Mouse (Mus musculus) 3134 (cell line): ENCODE measurements around the gene Prkn.

ENCODE experiments used
- DNase-seq: peaks from one replicate; pipeline ENCODE4 v3.0.0-alpha.2; 2011; ENCODE audit warnings: low spot score; ENCODE audit not compliant: insufficient read length; ENCODE audit errors: extremely low read depth

The Prkn gene

DNA sequence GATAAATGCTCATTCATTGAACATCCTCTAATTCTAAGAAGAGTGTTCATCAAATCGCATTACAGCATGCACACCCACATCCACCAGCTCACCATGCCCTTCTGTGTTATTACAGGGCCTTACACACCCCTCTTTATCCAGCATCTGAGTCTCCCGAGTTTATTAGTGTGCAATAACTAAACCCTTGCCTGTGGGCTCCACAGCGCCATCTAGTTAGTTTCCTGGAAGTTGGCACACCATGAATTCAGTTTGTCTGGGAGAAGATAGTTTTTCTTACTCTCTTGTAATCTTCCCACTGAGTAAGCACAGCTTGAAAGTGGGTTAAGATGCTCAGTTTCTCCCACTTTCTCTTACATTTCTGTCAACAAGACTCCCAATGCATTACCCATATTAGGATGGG lies 781.3 kb downstream of the Prkn start:
- DNase-seq: no peak

DNA sequence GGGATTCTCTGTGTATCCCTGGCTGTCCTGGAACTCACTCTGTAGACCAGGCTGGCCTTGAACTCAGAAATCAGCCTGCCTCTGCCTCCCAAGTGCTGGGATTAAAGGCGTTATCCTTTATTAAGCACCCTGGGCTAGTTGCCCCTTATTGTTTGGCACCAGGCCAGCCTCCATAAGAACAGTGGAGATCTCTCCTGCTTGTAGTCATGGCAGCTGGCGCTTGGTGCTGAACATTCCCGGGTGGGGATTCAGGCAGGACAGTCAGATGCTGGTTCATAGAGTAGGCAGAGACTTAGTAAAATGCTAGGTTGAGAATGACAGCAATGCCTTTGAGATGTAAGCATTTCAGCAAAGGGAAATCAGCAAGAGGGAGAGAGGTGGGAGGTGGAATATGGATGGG lies 786.1 kb downstream of the Prkn start:
- DNase-seq: no peak

DNA sequence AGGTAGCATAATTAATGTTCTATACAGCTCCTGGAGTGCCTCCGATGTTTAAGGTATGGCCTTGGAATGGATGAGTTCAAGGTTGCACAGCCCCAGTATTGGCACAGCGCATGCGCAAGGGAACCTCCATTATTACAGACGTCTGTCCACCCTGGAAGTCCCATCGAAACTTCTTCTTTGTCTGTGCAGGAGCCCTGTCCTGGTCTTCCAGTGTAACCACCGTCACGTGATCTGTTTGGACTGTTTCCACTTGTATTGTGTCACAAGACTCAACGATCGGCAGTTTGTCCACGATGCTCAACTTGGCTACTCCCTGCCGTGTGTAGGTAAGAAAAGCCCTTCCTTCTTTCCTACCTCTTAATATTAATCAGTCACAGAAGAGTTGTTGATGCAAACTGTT lies 794.9 kb downstream of the Prkn start:
- no peak for DNase-seq

DNA sequence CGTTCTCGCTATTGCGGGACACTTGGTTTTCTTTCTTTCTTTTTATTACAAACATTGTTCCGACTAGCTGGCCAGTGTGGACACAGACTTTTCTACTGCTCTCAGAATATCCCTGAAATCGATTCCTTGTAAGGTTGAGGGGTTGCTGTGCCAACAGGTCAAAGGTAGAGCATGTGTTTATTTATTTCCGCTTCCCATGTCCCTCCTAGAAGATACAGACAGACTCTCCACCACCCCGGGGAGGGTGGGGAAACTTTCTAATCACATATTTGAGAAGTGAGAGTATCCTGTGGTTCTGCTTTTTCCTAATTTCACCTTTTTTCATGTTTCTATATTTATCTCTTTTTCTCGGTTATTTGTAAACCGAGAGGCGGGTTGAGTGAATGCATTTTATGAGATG lies 797.5 kb downstream of the Prkn start:
- DNase-seq: no peak

DNA sequence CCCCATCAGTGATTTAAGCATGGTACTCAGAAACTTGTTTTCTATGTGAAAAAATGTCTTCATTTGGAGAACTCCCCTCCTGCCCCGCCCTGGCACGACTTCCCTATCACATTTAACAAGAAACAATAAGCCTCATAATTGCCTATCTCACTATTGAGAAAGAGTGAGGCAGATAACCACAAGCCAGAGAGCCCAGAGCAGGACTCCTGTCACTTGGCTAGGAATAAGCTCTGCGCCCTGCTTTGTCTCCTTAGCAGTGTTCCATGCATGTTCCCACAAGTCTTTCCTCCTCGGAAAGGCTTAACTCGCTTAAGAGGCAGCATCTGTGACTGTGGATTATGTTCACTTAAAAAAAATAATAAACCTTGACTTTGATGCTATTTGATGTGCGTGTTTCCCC lies 798.3 kb downstream of the Prkn start:
- no peak for DNase-seq

DNA sequence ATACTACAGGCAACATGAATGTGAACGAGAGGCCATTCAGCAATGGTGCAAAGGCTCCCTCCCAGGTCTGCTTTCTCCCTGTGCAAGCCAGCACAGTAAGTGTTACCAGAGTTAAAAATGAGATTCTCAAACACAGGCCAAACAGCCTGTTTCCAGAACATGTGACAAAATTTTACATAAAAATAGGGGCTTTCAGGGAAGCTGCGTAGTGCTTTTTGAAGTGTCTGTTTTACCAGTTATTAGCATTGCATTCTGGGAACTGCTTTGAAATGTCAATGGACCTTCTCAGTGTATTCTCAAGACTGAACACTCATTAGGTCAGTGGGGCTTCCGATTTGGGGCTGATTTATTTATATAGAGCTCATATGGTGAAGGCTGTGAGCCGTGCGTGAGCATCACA lies 799.6 kb downstream of the Prkn start:
- DNase-seq: no peak

DNA sequence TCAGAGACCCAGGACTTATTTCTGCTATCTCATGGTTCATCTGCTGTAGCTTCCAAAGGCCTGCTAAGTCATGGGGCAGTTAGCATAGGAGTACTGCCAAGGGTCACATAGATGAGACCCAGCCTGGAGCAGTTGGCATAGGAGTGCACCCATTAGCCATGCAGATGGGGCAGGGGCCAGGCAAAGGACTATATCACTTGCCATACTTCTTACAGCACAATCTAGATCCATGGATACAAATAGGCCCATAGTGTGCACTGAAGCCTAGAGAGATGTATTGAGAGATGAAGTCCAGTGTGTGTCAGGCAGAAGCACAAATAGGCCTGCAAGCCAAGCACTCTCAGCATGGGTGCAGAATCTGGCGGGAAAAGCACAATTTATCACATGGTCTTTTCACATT lies 802.1 kb downstream of the Prkn start:
- no peak for DNase-seq

DNA sequence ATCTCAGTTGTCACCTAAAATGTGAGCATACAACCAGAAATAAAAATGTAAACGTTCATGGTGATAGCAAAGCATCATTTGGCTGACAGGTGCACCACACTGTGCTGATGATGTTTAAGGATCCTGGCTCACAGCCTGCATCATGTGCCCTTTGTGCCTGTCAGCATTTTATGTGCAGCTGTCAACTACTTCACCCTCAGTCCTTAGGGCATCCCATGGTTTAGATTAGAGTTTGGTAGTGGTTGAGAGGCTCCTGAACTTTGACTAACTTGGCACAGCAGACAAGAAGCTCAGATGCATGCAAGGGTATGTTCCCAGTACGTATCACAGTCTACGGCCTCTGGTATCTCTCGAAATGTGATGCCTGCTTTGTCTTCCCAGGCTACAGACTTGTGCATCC lies 803.8 kb downstream of the Prkn start:
- DNase-seq: no peak

DNA sequence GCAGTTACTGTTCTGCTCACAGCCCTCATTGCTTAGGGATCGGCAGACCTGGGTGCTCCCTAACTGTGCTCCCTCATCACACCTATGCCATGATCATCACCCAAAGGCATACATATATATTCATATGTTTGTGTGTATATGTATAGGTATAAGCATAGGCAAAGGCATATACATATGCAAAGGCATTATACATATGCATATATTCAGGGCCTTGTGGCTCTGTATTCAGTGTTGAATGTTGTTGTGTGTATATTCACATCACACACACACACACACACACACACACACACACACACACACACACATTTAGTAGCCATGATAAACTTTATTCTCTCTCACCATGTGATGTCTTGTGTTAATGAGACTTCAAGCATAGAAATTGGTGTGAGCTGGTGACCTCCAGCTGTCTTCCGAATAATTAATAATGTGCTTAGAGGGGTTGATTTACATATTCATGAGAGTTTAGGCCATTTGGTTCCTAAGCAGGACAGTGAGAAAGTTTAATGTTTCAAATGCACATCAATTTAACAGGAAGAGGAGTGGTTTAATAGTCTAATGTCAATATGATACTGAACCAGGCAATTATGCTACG lies 804.8 kb downstream of the Prkn start:
- no peak for DNase-seq

DNA sequence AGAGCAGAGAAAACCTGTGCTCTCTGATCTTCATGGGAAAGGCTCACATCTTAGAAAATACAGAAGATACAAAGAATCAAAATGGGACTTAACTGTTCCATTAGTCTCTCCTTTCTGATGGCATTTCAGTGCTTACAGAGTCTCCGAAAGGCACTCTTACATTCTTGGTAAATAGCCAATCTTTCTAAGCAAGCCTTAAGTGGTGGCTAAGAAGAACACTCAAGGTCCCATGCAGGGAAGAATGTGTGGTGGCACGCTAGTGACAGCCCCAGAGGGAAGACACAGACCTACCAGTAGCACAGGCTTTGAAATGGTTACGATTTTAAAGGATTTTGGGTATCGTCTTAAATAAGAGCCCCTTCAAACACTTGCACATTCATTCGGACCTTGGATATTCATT lies 816.2 kb downstream of the Prkn start:
- no peak for DNase-seq

DNA sequence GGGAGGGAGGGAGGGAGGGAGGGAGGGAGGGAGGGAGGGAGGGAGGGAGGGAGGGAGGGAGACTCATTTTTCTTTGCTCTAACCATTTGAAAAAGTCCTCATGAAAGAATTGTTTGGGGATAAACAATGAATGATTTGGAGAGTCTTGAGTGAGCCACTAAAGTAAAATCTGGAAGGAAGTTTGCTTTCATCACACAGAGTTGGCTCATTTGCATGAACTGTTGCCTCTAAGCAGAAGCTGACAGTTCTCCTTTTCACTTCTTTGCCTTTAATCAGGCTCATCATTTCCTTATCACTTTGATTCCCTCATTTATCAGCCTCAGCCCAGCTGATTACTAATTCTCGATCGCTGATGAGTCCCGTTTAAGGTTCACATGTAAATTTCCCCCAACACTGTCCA lies 816.7 kb downstream of the Prkn start:
- no peak for DNase-seq

DNA sequence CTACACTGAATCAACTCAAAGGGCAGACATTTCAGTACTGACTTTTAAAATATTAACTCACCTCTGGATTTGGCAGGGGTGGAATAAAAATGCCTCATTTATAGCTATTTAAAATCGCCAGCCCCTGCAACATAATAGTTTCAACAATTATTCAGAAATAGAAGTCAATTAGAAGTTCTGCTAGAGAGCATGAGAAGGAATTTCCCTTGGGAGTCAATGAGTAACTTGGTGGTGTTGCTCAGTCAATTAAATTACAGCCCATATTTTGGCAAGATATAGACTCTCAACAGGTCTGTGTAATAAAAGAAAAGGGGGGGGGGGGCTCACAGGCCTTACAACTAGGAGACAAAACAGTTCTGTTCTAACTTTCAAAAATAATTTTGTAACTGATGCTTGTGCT lies 821.7 kb downstream of the Prkn start:
- DNase-seq: no peak

DNA sequence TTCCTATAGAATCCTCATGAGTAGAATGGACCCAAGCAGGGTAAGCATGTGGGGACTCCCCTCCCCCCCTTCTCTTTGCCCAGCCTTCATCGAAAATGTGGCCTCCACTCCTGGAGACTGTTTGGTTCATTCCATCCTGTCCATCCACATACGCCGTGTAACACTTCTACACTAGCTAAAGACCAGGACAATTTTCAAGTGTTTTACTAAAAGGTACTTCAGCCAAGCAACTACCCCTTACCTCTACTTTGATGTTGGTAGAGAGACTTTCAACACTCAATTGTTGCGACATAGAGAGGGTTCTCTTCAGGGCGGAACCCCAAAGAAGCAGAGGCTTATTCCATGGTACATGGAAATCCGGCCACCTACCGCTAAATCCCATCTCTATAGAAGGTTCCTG lies 823.3 kb downstream of the Prkn start:
- DNase-seq: no peak

DNA sequence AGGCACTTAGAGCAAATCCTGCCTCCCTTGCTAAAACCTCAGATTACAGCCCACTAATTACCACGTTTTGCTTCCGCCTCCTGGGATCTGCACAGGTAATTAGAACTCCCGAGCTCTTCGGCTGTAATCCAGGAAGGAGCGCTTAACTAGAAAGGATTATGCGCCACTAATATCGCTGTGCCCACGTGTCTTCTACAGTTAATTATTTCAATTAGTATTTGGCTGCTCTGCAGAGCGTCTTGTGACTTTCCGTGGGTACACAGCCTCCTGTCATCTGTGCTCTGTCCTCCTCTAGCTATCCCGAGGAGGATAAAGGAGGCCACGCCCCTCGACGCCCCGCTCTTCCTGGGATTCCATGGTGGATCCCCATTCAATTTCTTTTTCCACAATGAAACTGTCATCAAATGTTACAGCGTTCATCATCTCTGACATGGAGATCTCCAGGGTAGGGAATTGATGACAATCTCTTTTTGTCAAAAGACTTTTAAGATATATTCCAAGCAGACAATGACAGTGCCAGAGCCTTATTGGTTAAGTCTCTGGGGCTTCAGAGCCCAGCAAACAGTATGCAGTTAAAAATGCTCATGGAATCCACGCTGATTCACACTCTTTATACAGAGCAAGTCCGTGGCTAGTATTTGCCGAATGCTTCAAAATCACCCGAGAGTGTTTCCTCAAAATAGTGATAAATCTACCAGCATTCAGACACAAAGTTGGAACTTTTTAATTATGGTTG lies 824.6 kb downstream of the Prkn start:
- DNase-seq: no peak

DNA sequence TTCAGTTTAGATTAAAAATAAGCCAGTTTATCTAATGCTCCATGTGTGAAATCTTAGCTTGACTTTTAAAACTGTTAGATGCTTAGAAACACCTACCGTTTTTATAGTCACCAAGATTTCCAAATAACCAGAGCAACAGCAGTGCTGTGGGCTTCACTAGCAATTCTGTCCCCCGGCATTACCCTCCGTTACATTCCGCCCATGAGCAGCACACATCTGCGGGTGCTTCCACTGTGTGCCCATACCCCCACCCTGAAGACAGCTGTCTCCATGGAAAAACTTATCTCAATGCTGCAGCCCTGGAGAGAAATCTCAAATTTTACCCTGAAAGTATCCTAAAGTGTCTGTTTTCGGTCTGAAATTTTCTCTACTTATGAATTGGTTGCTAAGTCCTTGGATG lies 839.5 kb downstream of the Prkn start:
- DNase-seq: no peak

DNA sequence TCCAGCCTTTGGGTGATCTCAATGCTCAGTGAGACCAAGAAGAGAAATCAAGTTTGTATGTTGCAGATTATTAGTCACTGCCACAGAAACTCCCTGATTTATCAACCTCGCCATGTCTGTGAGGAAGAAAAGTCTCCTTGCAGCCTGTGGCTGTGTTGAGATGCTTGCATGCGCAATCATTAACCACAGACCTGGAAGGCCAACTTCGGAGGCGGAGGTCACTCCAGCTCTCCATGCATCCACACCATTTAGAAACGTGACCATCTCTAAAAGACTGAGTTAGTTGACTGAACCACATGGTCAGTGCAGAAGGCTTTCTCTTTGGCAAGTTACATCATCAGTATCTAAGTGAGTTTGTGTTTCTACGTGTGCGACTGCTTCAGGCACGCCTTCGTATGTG lies 840.3 kb downstream of the Prkn start:
- DNase-seq: no peak

DNA sequence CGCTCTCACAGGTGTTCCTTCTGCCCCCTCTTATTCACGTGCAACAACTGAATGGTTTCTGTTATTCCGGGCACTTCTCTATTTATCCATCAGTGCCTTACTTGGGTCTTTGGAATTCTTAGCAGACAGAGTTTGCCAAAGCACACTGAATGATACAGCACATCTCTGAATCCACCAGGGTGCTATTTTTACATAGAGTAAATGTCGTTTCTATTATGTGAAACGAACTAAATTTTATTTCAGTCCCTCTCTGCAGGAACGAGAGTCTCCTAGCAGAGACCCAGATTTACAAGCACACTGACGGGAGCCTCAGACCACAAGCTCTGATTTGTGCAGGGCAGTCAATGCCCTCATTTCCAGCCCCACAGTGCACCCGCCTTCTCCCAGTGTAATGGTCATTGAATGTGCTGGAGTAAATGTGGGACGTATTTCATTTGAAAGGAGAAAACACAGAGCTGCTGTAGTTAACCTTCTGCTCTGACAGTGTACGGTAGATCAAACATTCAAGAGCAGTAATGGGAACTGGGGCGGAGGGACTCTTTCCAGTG lies 841.7 kb downstream of the Prkn start:
- DNase-seq: no peak

DNA sequence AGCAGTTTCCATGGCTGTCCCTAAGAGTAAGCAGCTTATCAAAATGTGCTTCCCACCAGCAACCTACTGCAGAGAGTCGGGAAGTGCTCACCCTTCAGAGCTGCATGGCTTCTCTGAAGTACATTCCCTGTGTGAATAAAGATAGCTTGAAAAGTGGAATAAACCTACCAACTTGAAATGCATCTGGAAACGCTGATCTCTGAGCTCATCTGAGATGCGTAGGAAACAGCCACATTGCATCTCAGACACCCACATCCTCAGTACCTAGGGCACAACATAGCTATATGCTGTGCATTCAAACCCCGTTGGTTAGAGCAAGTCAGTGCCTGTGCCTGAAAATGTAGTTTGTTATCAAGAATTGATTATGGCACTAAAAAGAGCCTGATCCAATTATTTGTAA lies 864.8 kb downstream of the Prkn start:
- no peak for DNase-seq

DNA sequence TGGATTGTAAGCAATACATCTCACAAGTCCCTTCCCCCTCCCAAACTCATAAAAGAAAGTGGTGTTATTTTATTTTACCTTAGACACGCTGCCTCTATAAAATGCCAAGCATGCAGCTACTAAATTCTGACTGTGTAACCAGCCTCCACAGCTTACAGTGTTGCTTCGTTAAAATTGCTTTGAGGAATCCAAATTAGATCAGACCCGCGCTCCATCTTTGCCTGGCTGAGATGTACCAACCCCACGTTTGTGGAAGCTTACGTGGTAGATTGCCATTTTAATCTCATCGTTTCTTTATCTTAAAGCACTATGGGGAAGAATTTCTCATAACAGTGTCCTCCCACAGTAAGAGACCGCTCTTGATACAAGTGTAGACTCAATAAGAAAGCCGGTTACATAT lies 865.6 kb downstream of the Prkn start:
- no peak for DNase-seq

DNA sequence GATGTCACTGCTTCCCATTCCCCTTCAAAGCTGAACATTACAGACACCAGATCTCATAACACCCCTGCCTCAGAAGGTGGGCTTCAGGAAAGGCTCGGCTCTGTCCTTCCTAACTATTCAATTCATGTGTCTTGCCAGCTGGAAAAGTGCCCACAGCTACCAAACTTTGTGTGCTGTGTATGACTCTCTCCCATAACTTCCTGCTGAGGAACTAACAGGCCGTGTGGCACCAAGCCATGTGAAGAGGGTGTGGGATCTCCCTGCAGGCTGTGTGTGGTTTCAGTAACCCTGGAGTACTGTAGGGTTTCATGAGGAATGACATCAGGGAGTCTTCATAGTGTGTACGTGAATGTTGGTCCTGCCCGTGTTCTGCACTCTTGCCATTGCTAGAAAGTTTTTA lies 871.9 kb downstream of the Prkn start:
- DNase-seq: no peak

DNA sequence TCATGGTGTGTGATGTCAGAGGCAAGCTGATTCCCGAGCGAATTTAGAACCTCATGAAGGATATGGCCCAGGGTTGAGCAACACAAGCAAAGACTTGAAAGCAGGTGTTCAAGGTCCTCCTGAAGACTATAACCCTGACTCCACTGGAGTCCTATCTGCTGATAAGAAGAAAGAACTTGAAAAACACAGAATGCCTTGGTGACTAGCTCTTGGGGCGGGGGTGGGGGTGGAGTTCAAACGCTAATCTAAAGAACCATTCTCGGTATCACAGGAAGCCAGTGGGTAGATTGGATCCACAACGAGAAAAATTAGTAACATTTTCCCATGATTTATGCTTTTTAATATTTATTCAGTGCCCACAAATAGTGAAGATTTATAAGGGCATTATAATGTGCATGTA lies 879.6 kb downstream of the Prkn start:
- no peak for DNase-seq

DNA sequence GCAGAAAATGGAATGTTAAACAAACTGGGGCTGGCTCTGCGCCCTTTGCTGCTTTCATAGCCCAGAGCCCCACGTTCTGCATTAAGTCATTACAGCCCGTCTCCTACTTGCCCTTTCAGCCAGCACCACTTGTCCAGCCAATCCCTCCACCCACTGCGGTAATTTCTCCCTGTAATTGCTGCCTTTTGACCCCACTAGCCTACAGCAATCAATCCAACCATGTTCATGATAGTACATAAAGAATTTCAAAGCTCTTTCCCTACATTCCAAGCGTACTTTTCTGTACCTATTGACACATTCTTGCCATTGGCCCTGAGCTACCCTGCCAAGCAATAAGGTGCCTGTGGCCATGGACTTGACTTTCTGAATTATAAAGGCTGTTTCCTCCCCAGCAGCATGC lies 881.7 kb downstream of the Prkn start:
- no peak for DNase-seq

DNA sequence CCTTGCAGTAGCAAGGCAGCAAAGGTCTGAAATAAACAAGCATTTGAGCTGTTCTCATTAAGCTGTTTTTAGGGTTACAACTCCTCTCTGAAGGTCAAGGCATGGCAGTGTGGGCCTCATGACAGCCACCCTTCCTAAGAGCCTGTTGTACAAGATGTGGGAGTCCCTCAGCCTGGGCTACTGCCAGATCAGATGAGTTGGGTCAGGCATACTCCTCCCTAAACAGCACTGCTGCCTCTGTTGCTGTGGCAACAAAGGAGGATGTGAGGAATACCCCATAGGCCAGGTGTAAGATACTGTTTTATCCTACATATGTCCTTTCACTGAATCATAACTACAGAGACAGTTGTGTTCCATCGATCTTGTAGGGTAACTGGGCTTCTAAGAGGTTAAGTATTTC lies 882.3 kb downstream of the Prkn start:
- no peak for DNase-seq
